Mouse (Mus musculus) lung, postnatal 0 days (tissue): Measurements from ENCODE around the gene Rcan2.

Source experiments
- CTCF ChIP-seq: IDR thresholded peaks from 2 replicates; pipeline ENCODE4 v1.5.1; 2016; ENCODE audit warnings: antibody characterized with exemption, mild to moderate bottlenecking
- EP300 ChIP-seq: IDR thresholded peaks from 2 replicates; pipeline ENCODE4 v1.6.1; 2016; ENCODE audit warnings: antibody characterized with exemption, mild to moderate bottlenecking, control low read depth

- TF ChIP-seq CTCF (no peak), EP300 (no peak)
Measured at GRCm38 (mm10) chr17:43874417-43874816, 73.3 kb downstream of the Rcan2 start.
